Mouse (Mus musculus) C2C12 (cell line): ENCODE results near the gene Cfap99.

Source experiments
- CTCF ChIP-seq: IDR thresholded peaks from one replicate; pipeline ENCODE4 v1.5.1; 2011; ENCODE audit not compliant: control insufficient read depth, insufficient read depth, insufficient read length
- MAX ChIP-seq: IDR thresholded peaks from one replicate; pipeline ENCODE4 v1.6.1; 2011; ENCODE audit warnings: mild to moderate bottlenecking, control low read depth
- MYOD1 ChIP-seq: IDR thresholded peaks from one replicate; pipeline ENCODE4 v1.6.1; 2011; ENCODE audit warnings: low read depth; ENCODE audit not compliant: control insufficient read depth, insufficient read length
- MYOG ChIP-seq: IDR thresholded peaks from one replicate; pipeline ENCODE4 v1.6.1; 2011; ENCODE audit not compliant: control insufficient read depth, insufficient read length; ENCODE audit errors: extremely low read depth
- USF1 ChIP-seq: IDR thresholded peaks from one replicate; pipeline ENCODE4 v1.6.1; 2011; ENCODE audit warnings: low read depth, mild to moderate bottlenecking, control low read depth, moderate library complexity

DNA sequence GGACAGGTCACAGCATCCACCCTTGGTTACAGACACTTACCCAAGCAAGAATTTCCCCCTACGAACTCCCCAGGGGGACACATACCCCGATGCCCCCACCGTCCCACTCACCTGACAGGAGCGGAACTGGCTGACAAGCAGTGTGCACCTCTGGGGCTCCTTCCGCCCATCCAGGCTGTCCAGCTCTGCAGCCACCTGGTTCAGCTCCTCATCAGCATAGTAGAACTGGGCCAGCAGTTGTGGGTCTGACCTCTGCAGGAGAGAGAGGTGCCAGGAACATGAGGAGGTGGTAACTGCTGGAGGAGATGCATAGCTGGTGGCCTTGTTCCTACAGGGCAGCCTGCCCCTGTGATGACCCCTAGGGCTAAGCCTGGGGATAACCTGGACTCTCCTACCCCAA lies 45.3 kb upstream of the Cfap99 start:
- TF ChIP-seq CTCF (no peak), MAX (no peak), MYOG (no peak), USF1 (no peak), MYOD1 (no peak)
